Mouse (Mus musculus): ENCODE data around the gene Jazf1. TPM values are rescaled to one million over a fixed set of nuclear protein-coding genes. Genes with fewer than 3 reads are reported as not detected.
A peak's percentile ranks its signal among the peaks of the same experiment; 100 is the strongest.

Jazf1 gene
- polyA plus RNA-seq, 1 experiment: 0.43 TPM

GRCm38 (mm10) chr6:52846314-52846713, 222.1 kb downstream of the Jazf1 start:
- TF ChIP-seq POLR2A (IDR thresholded peaks at IDR 0.05; ENCODE audit: low read depth, low read length) (no peak), CTCF (IDR thresholded peaks at IDR 0.05; ENCODE audit: extremely low read depth, insufficient read depth, insufficient read length, insufficient replicate concordance) (no peak)
- WGBS: 65% methylated on average over 2 of the region's 2 CpGs
- Histone ChIP-seq H3K27me3 (ENCODE audit: control insufficient read depth, insufficient read depth, low read length) (no peaks in the 10 kb centered on the region), H3K4me1 (ENCODE audit: control insufficient read depth, insufficient read depth, insufficient read length) (no peaks in the 10 kb centered on the region; the same call in 1 of the 2 replicates), H3K27ac (ENCODE audit: insufficient read depth, low read length) (no peak overlapping the region), H3K4me3 (ENCODE audit: extremely low read depth, insufficient read depth, insufficient read length) (no peak overlapping the region), H3K36me3 (ENCODE audit: control insufficient read depth, insufficient read depth, low read length) (no peaks in the 10 kb centered on the region)
- no peak for DNase-seq (ENCODE audit: low read depth in 1 of 2, low spot score in 2 of 2)

- Histone ChIP-seq H3K4me3 (ENCODE audit: extremely low read depth, insufficient read depth, insufficient read length) (no peak overlapping the region), H3K27ac (ENCODE audit: insufficient read depth, low read length) (no peak overlapping the region), H3K4me1 (ENCODE audit: control insufficient read depth, insufficient read depth, insufficient read length) (peaks cover 5% of the 10 kb centered on the region; the same call in 1 of the 2 replicates), H3K27me3 (ENCODE audit: control insufficient read depth, insufficient read depth, low read length) (no peaks in the 10 kb centered on the region), H3K36me3 (ENCODE audit: control insufficient read depth, insufficient read depth, low read length) (no peaks in the 10 kb centered on the region)
- no peak for DNase-seq (ENCODE audit: low read depth in 1 of 2, low spot score in 2 of 2)
- TF ChIP-seq CTCF (IDR thresholded peaks at IDR 0.05; ENCODE audit: extremely low read depth, insufficient read depth, insufficient read length, insufficient replicate concordance) (no peak), POLR2A (IDR thresholded peaks at IDR 0.05; ENCODE audit: low read depth, low read length) (no peak)
- 88% methylated on average over 3 of the region's 3 CpGs for WGBS
Measured at GRCm38 (mm10) chr6:52844741-52845140, 223.7 kb downstream of the Jazf1 start.

GRCm38 (mm10) chr6:52843027-52843426, 225.4 kb downstream of the Jazf1 start:
- no peaks in the 10 kb centered on the region for H3K36me3 ChIP-seq (ENCODE audit: control insufficient read depth, insufficient read depth, low read length)
- no peak overlapping the region for H3K4me3 ChIP-seq (ENCODE audit: extremely low read depth, insufficient read depth, insufficient read length)
- 74% methylated on average over 4 of the region's 4 CpGs for WGBS
- H3K27ac ChIP-seq (ENCODE audit: insufficient read depth, low read length): no peak overlapping the region
- no peaks in the 10 kb centered on the region for H3K27me3 ChIP-seq (ENCODE audit: control insufficient read depth, insufficient read depth, low read length)
- H3K4me1 ChIP-seq (ENCODE audit: control insufficient read depth, insufficient read depth, insufficient read length): peaks cover 5% of the 10 kb centered on the region; the same call in 1 of the 2 replicates
- no peak for TF ChIP-seq POLR2A (IDR thresholded peaks at IDR 0.05; ENCODE audit: low read depth, low read length)
- TF ChIP-seq CTCF (IDR thresholded peaks at IDR 0.05; ENCODE audit: extremely low read depth, insufficient read depth, insufficient read length, insufficient replicate concordance): no peak
- DNase-seq (ENCODE audit: low read depth in 1 of 2, low spot score in 2 of 2): no peak

GRCm38 (mm10) chr6:52842598-52842997, 225.8 kb downstream of the Jazf1 start:
- TF ChIP-seq CTCF (IDR thresholded peaks at IDR 0.05; ENCODE audit: extremely low read depth, insufficient read depth, insufficient read length, insufficient replicate concordance) (no peak), POLR2A (IDR thresholded peaks at IDR 0.05; ENCODE audit: low read depth, low read length) (no peak)
- Histone ChIP-seq H3K4me3 (ENCODE audit: extremely low read depth, insufficient read depth, insufficient read length) (0 out of 2 replicates have a peak overlapping the region, but pooled peaks have one; percentile 20), H3K36me3 (ENCODE audit: control insufficient read depth, insufficient read depth, low read length) (no peaks in the 10 kb centered on the region), H3K27me3 (ENCODE audit: control insufficient read depth, insufficient read depth, low read length) (no peaks in the 10 kb centered on the region), H3K27ac (ENCODE audit: insufficient read depth, low read length) (no peak overlapping the region), H3K4me1 (ENCODE audit: control insufficient read depth, insufficient read depth, insufficient read length) (peaks cover 5% of the 10 kb centered on the region; the same call in 1 of the 2 replicates)
- DNase-seq (ENCODE audit: low read depth in 1 of 2, low spot score in 2 of 2): peak; percentile 6 to 31
- WGBS: 55% methylated on average over 6 of the region's 6 CpGs

GRCm38 (mm10) chr6:52841611-52842010, 226.8 kb downstream of the Jazf1 start:
- WGBS: 68% methylated on average over 2 of the region's 2 CpGs
- Histone ChIP-seq H3K4me1 (ENCODE audit: control insufficient read depth, insufficient read depth, insufficient read length) (peaks cover 5% of the 10 kb centered on the region; the same call in 1 of the 2 replicates), H3K27me3 (ENCODE audit: control insufficient read depth, insufficient read depth, low read length) (no peaks in the 10 kb centered on the region), H3K27ac (ENCODE audit: insufficient read depth, low read length) (no peak overlapping the region), H3K4me3 (ENCODE audit: extremely low read depth, insufficient read depth, insufficient read length) (no peak overlapping the region), H3K36me3 (ENCODE audit: control insufficient read depth, insufficient read depth, low read length) (no peaks in the 10 kb centered on the region)
- no peak for TF ChIP-seq CTCF (IDR thresholded peaks at IDR 0.05; ENCODE audit: extremely low read depth, insufficient read depth, insufficient read length, insufficient replicate concordance)
- TF ChIP-seq POLR2A (IDR thresholded peaks at IDR 0.05; ENCODE audit: low read depth, low read length): no peak
- no peak for DNase-seq (ENCODE audit: low read depth in 1 of 2, low spot score in 2 of 2)

GRCm38 (mm10) chr6:52840589-52841044, 227.8 kb downstream of the Jazf1 start:
- TF ChIP-seq POLR2A (IDR thresholded peaks at IDR 0.05; ENCODE audit: low read depth, low read length) (no peak), CTCF (IDR thresholded peaks at IDR 0.05; ENCODE audit: extremely low read depth, insufficient read depth, insufficient read length, insufficient replicate concordance) (no peak)
- Histone ChIP-seq H3K4me1 (ENCODE audit: control insufficient read depth, insufficient read depth, insufficient read length) (peaks cover 5% of the 10 kb centered on the region; the same call in 1 of the 2 replicates), H3K4me3 (ENCODE audit: extremely low read depth, insufficient read depth, insufficient read length) (no peak overlapping the region), H3K27me3 (ENCODE audit: control insufficient read depth, insufficient read depth, low read length) (no peaks in the 10 kb centered on the region), H3K36me3 (ENCODE audit: control insufficient read depth, insufficient read depth, low read length) (no peaks in the 10 kb centered on the region), H3K27ac (ENCODE audit: insufficient read depth, low read length) (no peak overlapping the region)
- DNase-seq (ENCODE audit: low read depth in 1 of 2, low spot score in 2 of 2): no peak
- 43% methylated on average over 9 of the region's 9 CpGs for WGBS

- no peaks in the 10 kb centered on the region for H3K27me3 ChIP-seq (ENCODE audit: control insufficient read depth, insufficient read depth, low read length)
- TF ChIP-seq CTCF (IDR thresholded peaks at IDR 0.05; ENCODE audit: extremely low read depth, insufficient read depth, insufficient read length, insufficient replicate concordance): peak; percentile 56; the same call in 1 of the 2 replicates
- no peak for TF ChIP-seq POLR2A (IDR thresholded peaks at IDR 0.05; ENCODE audit: low read depth, low read length)
- H3K27ac ChIP-seq (ENCODE audit: insufficient read depth, low read length): no peak overlapping the region
- WGBS: 12% methylated on average over 8 of the region's 8 CpGs
- no peak overlapping the region for H3K4me3 ChIP-seq (ENCODE audit: extremely low read depth, insufficient read depth, insufficient read length)
- no peaks in the 10 kb centered on the region for H3K36me3 ChIP-seq (ENCODE audit: control insufficient read depth, insufficient read depth, low read length)
- DNase-seq (ENCODE audit: low read depth in 1 of 2, low spot score in 2 of 2): peak; percentile 21 to 48
- peaks cover 5% of the 10 kb centered on the region; the same call in 1 of the 2 replicates for H3K4me1 ChIP-seq (ENCODE audit: control insufficient read depth, insufficient read depth, insufficient read length)
Measured at GRCm38 (mm10) chr6:52838691-52839090, 229.7 kb downstream of the Jazf1 start.

Data from spleen, adult 2 months (tissue).